Mouse (Mus musculus) limb, embryonic 12.5 days (tissue): Measurements from ENCODE around the gene Pno1. TPM values are rescaled to one million over a fixed set of nuclear protein-coding genes. Genes with fewer than 3 reads are reported as not detected.

Experiments
- ATAC-seq: fragments of 200-750 bp; cut with Nextera tagmentation; 2 replicates; pipeline ENCODE4 v1.8.0; 2017; ENCODE audit warnings: low read depth, moderate TSS enrichment; ENCODE audit not compliant: insufficient number of reproducible peaks, insufficient read depth, low FRiP score, low TSS enrichment
- H3K27ac ChIP-seq: fragments of 300-500 bp; sonication (generic); 2 replicates; pipeline ENCODE4 v1.5.1; 2016; ENCODE audit warnings: mild to moderate bottlenecking, moderate library complexity
- H3K27me3 ChIP-seq: fragments of 300-500 bp; sonication (generic); 2 replicates; pipeline ENCODE4 v1.6.1; 2016; ENCODE audit warnings: mild to moderate bottlenecking, moderate library complexity
- H3K36me3 ChIP-seq: fragments of 300-500 bp; sonication (generic); 2 replicates; pipeline ENCODE4 v1.6.1; 2016; ENCODE audit warnings: mild to moderate bottlenecking, moderate library complexity
- H3K4me1 ChIP-seq: fragments of 300-500 bp; sonication (generic); replicated peaks from 2 replicates; pipeline ENCODE4 v1.6.1; 2016
- H3K4me2 ChIP-seq: fragments of 300-500 bp; sonication (generic); 2 replicates; pipeline ENCODE4 v1.6.1; 2016; ENCODE audit warnings: mild to moderate bottlenecking, moderate library complexity
- H3K4me3 ChIP-seq: fragments of 300-500 bp; sonication (generic); replicated peaks from 2 replicates; pipeline ENCODE4 v1.5.1; 2016; ENCODE audit warnings: mild to moderate bottlenecking
- H3K9ac ChIP-seq: fragments of 300-500 bp; sonication (generic); replicated peaks from 2 replicates; pipeline ENCODE4 v1.6.1; 2016; ENCODE audit warnings: mild to moderate bottlenecking, moderate library complexity
- H3K9me3 ChIP-seq: fragments of 300-500 bp; sonication (generic); 2 replicates; pipeline ENCODE4 v1.6.1; 2016; ENCODE audit warnings: mild to moderate bottlenecking, moderate library complexity
- WGBS: fragments of 180-500 bp; shearing (Covaris S2); methylation state at CpG from one replicate; pipeline ENCODE4 v1.1.7; 2016; 5-methylcytosine and 5-hydroxymethylcytosine counted together
- polyA plus RNA-seq: library from polyadenylated mRNA; unstranded; fragments of >200 nt; fragmentation: Nextera tagmentation; extraction: Ambion mirVana; gene quantifications from 2 replicates; pipeline ENCODE4 v1.2.1, GENCODE M21; 2016

Pno1 gene
- polyA plus RNA-seq, 1 experiment from 2014 or later: 87.0 TPM

DNA sequence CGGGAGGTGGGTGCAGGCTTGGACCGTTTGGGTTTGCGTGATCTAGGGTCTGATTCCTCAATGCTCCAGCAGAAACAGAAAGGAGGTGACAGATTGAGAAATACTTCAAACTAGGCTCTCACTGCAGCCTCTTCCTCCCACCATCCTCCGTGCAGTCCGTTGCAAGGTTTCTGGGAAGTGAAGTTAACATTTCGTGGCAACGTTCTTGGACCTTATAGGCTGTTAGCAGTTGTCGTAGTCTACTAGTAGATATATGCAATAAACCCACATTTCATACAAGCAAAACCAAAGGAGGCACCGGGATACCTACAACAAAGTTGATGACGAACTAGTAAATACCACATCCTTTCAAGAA lies 750 bp upstream of the Pno1 start:
- Histone ChIP-seq H3K9me3 (no peaks in the 10 kb centered on the region), H3K27ac (peak overlapping the region; percentile 84), H3K9ac (peak overlapping the region; percentile 68), H3K4me3 (peak overlapping the region; percentile 90), H3K27me3 (no peaks in the 10 kb centered on the region), H3K4me1 (peaks cover 18% of the 10 kb centered on the region), H3K36me3 (peaks cover 20% of the 10 kb centered on the region), H3K4me2 (peak overlapping the region; percentile 67)
- WGBS: 2% methylated on average over 10 of the region's 10 CpGs
- no peak for ATAC-seq

DNA sequence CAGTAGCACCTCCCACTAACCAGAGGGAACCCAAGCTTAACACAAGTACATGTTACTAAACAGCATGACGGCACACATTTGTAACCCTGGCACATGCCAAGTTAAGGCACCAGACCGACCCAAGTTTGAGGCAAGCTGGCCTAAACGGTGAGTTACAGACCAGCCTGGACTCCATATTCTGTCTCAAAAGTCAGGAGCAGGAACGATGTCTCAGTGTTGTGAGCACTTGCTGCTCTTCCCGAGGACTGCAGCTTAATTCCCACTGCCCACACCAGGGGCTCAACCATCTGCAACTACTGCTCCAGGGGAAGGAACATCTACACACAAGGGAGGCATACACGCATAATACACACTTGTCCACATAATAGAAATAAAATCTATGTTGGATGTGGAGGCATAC lies 8.9 kb downstream of the Pno1 start:
- Histone ChIP-seq H3K4me3 (no peak overlapping the region), H3K9me3 (no peaks in the 10 kb centered on the region), H3K36me3 (peaks cover 60% of the 10 kb centered on the region), H3K9ac (no peak overlapping the region), H3K4me2 (no peak overlapping the region), H3K4me1 (no peaks in the 10 kb centered on the region), H3K27me3 (no peaks in the 10 kb centered on the region), H3K27ac (no peak overlapping the region)
- no peak for ATAC-seq
- WGBS: 90% methylated on average over 6 of the region's 6 CpGs

DNA sequence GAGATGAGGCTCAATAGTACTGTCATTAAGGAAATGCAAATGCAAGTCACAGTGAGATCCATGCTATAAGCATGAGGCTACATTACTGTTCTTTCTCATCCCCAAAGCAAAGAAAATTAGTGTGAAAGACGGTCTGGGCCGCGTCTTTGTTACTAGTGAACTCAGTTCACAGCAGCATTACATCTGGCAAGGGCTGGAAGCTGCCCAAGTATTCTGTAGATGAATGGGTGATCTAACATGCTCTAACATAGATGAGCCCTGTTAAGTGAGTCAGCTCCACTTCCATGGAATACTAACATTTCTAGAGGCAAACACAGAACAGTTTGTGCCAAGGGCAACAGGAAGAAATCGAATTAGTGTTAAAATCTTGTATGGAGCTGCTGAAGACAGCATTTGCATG lies 10.4 kb downstream of the Pno1 start:
- Histone ChIP-seq H3K4me1 (no peaks in the 10 kb centered on the region), H3K9me3 (no peaks in the 10 kb centered on the region), H3K27me3 (no peaks in the 10 kb centered on the region), H3K27ac (no peak overlapping the region), H3K4me3 (no peak overlapping the region), H3K36me3 (peaks cover 64% of the 10 kb centered on the region), H3K4me2 (no peak overlapping the region), H3K9ac (no peak overlapping the region)
- ATAC-seq: no peak
- WGBS: 95% methylated on average over 4 of the region's 4 CpGs

DNA sequence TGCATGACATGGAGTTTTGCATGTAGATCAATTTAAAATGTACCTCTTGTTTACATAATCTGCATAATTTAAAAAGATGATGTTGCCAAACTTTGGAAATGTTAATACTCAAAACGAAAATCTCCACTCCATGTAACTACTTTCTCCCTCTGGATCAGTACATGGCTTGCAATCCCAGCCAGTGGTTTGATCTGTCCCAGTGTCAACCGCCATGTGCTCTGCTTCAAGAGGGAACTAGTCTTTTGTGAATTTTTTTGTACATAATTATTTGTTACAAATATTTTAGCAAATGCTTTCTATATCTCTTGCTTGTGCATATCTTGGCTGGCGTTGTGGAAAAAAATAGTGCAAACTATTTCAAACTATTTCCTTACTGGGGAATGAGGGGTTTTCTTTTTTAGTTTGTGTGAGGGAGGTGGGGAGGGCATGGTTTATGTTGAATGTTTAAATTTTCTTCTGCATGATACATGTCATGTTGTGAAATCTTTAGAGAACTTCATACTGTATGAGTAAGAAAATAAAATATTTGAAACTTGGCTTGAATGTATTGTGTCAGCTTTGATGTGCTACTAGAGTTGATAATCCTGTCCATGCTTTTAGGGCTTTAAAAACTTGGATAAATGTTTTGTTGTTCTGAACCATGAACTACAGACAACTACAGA lies 11.4 kb downstream of the Pno1 start:
- Histone ChIP-seq H3K4me3 (no peak overlapping the region), H3K36me3 (peaks cover 67% of the 10 kb centered on the region), H3K27me3 (no peaks in the 10 kb centered on the region), H3K9ac (no peak overlapping the region), H3K4me1 (no peaks in the 10 kb centered on the region), H3K27ac (no peak overlapping the region), H3K4me2 (no peak overlapping the region), H3K9me3 (no peaks in the 10 kb centered on the region)
- 88% methylated on average over 3 of the region's 3 CpGs for WGBS
- no peak for ATAC-seq

DNA sequence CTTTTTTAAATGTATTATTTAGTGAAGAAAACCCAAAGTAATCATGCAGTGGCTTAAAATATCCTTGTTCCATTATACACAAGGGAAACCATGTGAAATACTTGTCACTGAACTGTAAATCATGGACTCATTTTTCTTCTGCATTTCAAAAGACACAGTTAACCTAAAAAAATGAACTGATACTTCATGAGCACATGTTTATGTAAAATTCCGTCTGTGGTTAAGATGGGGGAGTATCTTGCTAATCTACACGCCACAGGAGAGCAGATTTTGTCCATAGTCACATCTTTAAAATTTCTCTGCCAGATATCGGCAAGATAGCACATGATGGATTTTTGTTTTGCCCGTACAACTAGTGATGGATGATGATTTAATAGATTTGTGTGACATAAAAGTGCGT lies 12.2 kb downstream of the Pno1 start:
- no peak overlapping the region for H3K27ac ChIP-seq
- no peak overlapping the region for H3K4me3 ChIP-seq
- H3K9me3 ChIP-seq: no peaks in the 10 kb centered on the region
- H3K4me2 ChIP-seq: no peak overlapping the region
- WGBS: 91% methylated on average over 5 of the region's 5 CpGs
- no peaks in the 10 kb centered on the region for H3K4me1 ChIP-seq
- H3K36me3 ChIP-seq: peaks cover 71% of the 10 kb centered on the region
- no peak overlapping the region for H3K9ac ChIP-seq
- no peak for ATAC-seq
- H3K27me3 ChIP-seq: no peaks in the 10 kb centered on the region

DNA sequence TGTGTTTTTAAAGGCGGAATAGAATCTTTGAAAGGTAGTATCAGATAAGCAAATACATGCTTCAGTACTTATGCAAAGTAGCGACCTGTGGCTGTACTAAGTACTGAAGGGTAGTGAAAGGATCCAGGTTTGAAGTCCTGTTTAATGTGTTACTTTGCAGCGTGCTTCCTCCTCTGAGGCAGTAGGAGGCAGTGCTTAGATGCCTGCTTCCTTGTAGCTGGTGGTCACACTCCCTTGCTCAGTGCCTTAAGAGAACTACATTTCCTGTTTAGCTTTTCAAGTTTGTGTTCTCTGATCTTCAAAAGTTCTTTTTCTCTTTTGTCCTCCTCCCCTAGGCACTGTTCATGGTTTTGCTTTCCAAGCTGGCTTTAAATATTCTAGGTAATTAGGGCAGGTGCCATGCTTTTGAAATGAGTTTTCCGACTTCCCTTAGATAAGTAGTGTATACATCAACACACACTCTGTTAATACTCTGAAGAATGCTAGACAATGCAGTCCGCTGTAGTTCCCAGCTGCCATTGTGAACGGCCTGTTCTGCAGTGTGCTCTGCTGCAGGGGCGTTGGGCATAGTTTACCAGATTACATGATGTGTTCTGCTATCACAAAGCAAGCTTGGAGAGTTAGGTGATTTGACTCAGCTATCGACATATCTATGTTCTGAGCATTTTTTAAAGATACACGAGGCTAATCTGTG lies 19.1 kb downstream of the Pno1 start:
- Histone ChIP-seq H3K4me2 (no peak overlapping the region), H3K4me3 (no peak overlapping the region), H3K27me3 (no peaks in the 10 kb centered on the region), H3K9ac (no peak overlapping the region), H3K36me3 (peaks cover 38% of the 10 kb centered on the region), H3K27ac (no peak overlapping the region), H3K9me3 (no peaks in the 10 kb centered on the region), H3K4me1 (no peaks in the 10 kb centered on the region)
- WGBS: 83% methylated on average over 9 of the region's 9 CpGs
- ATAC-seq: no peak

DNA sequence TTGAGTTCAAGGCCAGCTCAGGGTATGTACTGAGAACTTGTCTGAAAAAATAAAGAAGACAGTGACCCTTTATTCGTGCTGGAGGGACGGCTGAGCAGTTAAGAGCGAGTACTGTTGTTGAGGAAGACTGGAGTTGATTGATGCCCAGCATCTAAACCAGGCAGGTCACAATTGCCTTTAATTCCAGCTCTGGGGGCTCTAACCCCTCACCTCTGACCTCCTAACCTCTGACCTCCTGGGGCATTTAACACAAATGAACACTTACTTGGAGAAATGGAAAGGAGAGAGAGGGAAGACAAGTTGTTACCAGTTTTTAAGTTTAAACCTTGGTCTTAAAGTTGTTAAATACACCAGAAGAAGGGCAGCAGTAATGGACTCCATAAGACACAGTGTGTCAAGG lies 22.6 kb downstream of the Pno1 start:
- no peak for ATAC-seq
- no peaks in the 10 kb centered on the region for H3K27me3 ChIP-seq
- H3K9me3 ChIP-seq: no peaks in the 10 kb centered on the region
- H3K36me3 ChIP-seq: peaks cover 8% of the 10 kb centered on the region; the same call in 1 of the 2 replicates
- no peak overlapping the region for H3K4me2 ChIP-seq
- H3K27ac ChIP-seq: no peak overlapping the region
- WGBS: 49% methylated on average over 3 of the region's 3 CpGs
- no peak overlapping the region for H3K9ac ChIP-seq
- no peak overlapping the region for H3K4me3 ChIP-seq
- H3K4me1 ChIP-seq: no peaks in the 10 kb centered on the region

DNA sequence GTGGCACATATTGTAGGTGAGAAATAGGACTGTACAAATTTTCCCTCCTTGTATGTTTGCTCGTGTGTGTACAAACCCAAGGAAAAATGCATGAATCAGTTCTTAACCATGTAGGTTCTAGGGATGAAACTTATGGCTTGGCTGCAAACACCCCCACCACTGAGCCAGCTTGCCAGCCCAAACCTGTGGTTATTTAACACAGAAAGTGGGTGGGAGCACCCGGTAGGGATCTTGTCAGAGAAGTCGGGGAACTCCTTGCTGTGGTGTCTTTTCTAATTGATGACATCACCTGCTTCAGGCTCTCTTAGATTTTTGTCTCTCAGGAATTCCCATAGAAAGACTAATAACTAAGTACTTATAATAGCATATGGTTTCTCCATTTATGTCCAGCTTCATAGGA lies 23.7 kb downstream of the Pno1 start:
- no peaks in the 10 kb centered on the region for H3K4me1 ChIP-seq
- H3K9me3 ChIP-seq: no peaks in the 10 kb centered on the region
- H3K4me2 ChIP-seq: no peak overlapping the region
- WGBS: 84% methylated on average over 3 of the region's 3 CpGs
- no peak overlapping the region for H3K4me3 ChIP-seq
- H3K9ac ChIP-seq: no peak overlapping the region
- no peaks in the 10 kb centered on the region for H3K27me3 ChIP-seq
- peaks cover 8% of the 10 kb centered on the region; the same call in 1 of the 2 replicates for H3K36me3 ChIP-seq
- H3K27ac ChIP-seq: no peak overlapping the region
- no peak for ATAC-seq

DNA sequence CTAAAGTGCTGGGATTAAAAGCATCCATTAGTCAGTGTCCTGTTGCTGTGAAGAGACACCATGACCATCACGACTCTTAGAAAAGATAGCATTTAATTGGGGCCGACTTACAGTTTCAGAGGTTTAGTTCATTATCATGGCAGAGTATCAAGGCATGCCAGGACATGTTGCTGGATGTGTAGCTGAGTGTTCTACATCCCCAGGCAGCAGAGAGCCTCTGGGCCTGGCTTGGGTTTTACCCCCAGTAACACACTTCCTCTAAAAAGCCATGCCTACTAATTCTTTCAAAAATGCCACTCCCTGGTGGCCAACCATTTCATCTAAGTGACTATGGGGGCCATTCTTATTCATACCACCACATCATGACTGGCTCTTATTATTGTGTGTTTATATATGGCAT lies 28.2 kb downstream of the Pno1 start:
- ATAC-seq: no peak
- Histone ChIP-seq H3K27me3 (no peaks in the 10 kb centered on the region), H3K9me3 (no peaks in the 10 kb centered on the region), H3K36me3 (peaks cover 3% of the 10 kb centered on the region; the same call in 1 of the 2 replicates), H3K27ac (no peak overlapping the region), H3K4me2 (no peak overlapping the region), H3K4me1 (0 out of 2 replicates have a peak, but pooled peaks cover 8% of the 10 kb centered on the region), H3K9ac (no peak overlapping the region), H3K4me3 (no peak overlapping the region)
- WGBS: 85% methylated on average over 2 of the region's 2 CpGs

DNA sequence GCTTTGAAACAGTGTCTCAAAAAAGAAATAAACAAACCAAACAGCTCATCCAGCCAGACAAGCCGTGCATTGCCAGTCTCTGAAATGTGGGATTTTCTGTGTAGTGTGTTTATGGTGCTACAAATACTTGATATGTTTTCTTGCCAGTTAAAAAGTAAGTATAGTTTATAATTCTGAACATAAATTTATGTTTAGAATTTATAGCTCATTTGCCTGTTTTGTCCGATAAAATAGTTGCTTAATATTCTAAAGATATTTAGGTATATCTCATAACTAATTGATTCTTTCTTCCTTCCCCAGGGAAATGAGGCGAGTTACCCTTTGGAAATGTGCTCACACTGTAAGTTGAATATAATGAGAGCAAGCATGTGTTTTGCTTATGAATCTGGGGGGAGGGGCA lies 29.6 kb downstream of the Pno1 start, which contains the start of gene Wdr92:
Wdr92 (plus strand) TSS at position 301 of the 400 bp plus-strand sequence.
- Histone ChIP-seq H3K27me3 (no peaks in the 10 kb centered on the region), H3K9me3 (no peaks in the 10 kb centered on the region), H3K9ac (no peak within 1 kb of the TSS), H3K4me3 (no peak within 1 kb of the TSS), H3K4me1 (0 out of 2 replicates have a peak, but pooled peaks cover 8% of the 10 kb centered on the region), H3K36me3 (peaks cover 3% of the 10 kb centered on the region; the same call in 1 of the 2 replicates), H3K27ac (no peak within 1 kb of the TSS), H3K4me2 (no peak within 1 kb of the TSS)
- 85% methylated on average over 3 of the region's 3 CpGs for WGBS
- no peak for ATAC-seq

DNA sequence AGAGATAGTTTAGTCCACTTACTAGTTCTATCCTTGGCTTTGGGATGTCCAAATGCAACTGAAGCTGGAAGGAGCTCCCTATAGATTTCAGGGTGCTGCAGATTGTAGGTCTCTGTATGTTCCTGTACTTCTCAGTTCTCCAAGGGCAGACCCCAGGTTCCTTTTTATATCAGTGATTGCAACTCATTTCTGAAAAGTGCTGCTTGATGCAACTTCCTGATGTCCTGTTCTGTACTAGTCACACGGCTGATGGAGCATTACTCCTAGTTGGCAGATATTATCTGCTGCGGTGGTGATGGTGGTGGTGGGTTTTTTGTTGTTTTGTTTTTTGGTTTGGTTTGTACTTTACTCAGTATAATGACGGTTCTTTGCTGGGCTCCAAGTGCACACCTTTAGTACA lies 30.6 kb downstream of the Pno1 start:
- H3K36me3 ChIP-seq: no peaks in the 10 kb centered on the region; the same call in 1 of the 2 replicates
- no peaks in the 10 kb centered on the region for H3K9me3 ChIP-seq
- H3K4me3 ChIP-seq: no peak overlapping the region
- H3K4me1 ChIP-seq: 0 out of 2 replicates have a peak, but pooled peaks cover 8% of the 10 kb centered on the region
- no peaks in the 10 kb centered on the region for H3K27me3 ChIP-seq
- H3K4me2 ChIP-seq: no peak overlapping the region
- no peak for ATAC-seq
- WGBS: 87% methylated on average over 3 of the region's 3 CpGs
- no peak overlapping the region for H3K27ac ChIP-seq
- no peak overlapping the region for H3K9ac ChIP-seq
